ENCODE assay signal across 8 mouse cellular contexts in the genomic region with DNA sequence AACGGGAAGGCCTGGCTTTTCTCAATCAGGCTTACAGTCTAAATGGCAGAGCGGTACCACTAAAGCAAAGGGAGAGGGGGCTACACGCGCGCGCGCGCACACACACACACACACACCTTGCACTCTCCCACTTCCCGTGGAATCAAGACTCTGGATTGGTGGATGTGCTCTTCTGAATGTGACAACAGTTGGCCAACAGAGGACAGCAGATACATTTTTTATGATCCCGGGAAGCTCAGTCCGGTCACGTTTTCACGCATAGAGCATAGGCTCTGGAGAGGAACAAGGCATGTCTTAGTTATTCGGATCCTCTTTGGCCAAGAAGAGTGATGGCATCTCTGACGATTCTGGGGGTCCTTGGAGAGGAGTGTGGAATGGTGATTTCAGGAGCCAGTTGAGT.
A peak's percentile ranks its signal among the peaks of the same experiment; 100 is the strongest.
DNase-seq lines count a peak whose midpoint lies in the region; ATAC-seq and TF ChIP-seq lines count a peak whose summit lies in the region.

No protein-coding gene starts in this region.

- no peaks in the 10 kb centered on the region for H3K36me3 ChIP-seq in lung, embryonic 15.5 days
- H3K36me3 ChIP-seq in embryonic facial prominence, embryonic 12.5 days: no peaks in the 10 kb centered on the region
- H3K36me3 ChIP-seq in liver, embryonic 14.5 days (replicated peaks; ENCODE audit: control insufficient read depth, insufficient read depth, low read depth): no peaks in the 10 kb centered on the region
- no peaks in the 10 kb centered on the region for H3K36me3 ChIP-seq in stomach, embryonic 16.5 days (ENCODE audit: control insufficient read depth, insufficient read depth, low read length)

- H3K9ac ChIP-seq in lung, embryonic 15.5 days: 0 out of 2 replicates have a peak overlapping the region, but pooled peaks have one; percentile 63
- H3K9ac ChIP-seq in embryonic facial prominence, embryonic 12.5 days: no peak overlapping the region
- no peak overlapping the region for H3K9ac ChIP-seq in liver, embryonic 14.5 days (replicated peaks)
- H3K9ac ChIP-seq in stomach, embryonic 16.5 days (ENCODE audit: low read length): peak overlapping the region; percentile 86; the same call in 1 of the 2 replicates

- no peak for ATAC-seq in lung, embryonic 15.5 days (ENCODE audit: borderline replicate concordance, extremely low read depth, low FRiP score, low TSS enrichment)
- no peak for ATAC-seq in embryonic facial prominence, embryonic 12.5 days (ENCODE audit: insufficient number of reproducible peaks, insufficient read depth, low FRiP score, low TSS enrichment)
- ATAC-seq in liver, embryonic 14.5 days (ENCODE audit: insufficient read depth): no peak
- ATAC-seq in stomach, embryonic 16.5 days (ENCODE audit: insufficient read depth, low FRiP score): peak; percentile 17; the same call in 1 of the 2 replicates

- WGBS in lung, embryonic 15.5 days: 17% methylated on average over 15 of the region's 15 CpGs
- 17% methylated on average over 15 of the region's 15 CpGs for WGBS in embryonic facial prominence, embryonic 12.5 days
- WGBS in liver, embryonic 14.5 days (ENCODE audit: insufficient replicate concordance): 40% methylated on average over 15 of the region's 15 CpGs
- 19% methylated on average over 15 of the region's 15 CpGs for WGBS in stomach, embryonic 16.5 days

- peak overlapping the region; percentile 93 for H3K4me2 ChIP-seq in lung, embryonic 15.5 days
- H3K4me2 ChIP-seq in embryonic facial prominence, embryonic 12.5 days (replicated peaks): peak overlapping the region; percentile 99
- peak overlapping the region; percentile 98 for H3K4me2 ChIP-seq in liver, embryonic 14.5 days (ENCODE audit: low read depth)
- peak overlapping the region; percentile 98 for H3K4me2 ChIP-seq in stomach, embryonic 16.5 days (ENCODE audit: low read depth, low read length)

- peak; percentile 3; the same call in 1 of the 2 replicates for TF ChIP-seq CTCF in liver, embryonic 14.5 days (IDR thresholded peaks at IDR 0.05; ENCODE audit: low read depth)

- intact Hi-C loops in heart, postnatal 10 days (cut with DNase I): loop anchor here (2.0 to 5.0 kb wide), 4 partner anchors 86 to 286 kb away; partner anchors contain the start of gene Pla2g10

- no peak overlapping the region for H3K27ac ChIP-seq in lung, embryonic 15.5 days
- H3K27ac ChIP-seq in embryonic facial prominence, embryonic 12.5 days: no peak overlapping the region
- H3K27ac ChIP-seq in liver, embryonic 14.5 days: no peak overlapping the region
- no peak overlapping the region for H3K27ac ChIP-seq in stomach, embryonic 16.5 days (ENCODE audit: low read length)

- peaks cover 10% of the 10 kb centered on the region for H3K4me1 ChIP-seq in lung, embryonic 15.5 days
- H3K4me1 ChIP-seq in embryonic facial prominence, embryonic 12.5 days: peaks cover 6% of the 10 kb centered on the region; the same call in 1 of the 2 replicates
- peaks cover 11 to 20% of the 10 kb centered on the region in 2 experiments; a peak in 3 of 4 replicates for H3K4me1 ChIP-seq in liver, embryonic 14.5 days (replicated peaks; ENCODE audit: control insufficient read depth in 2 of 2, insufficient read depth in 2 of 2, low read length in 1 of 2)
- H3K4me1 ChIP-seq in stomach, embryonic 16.5 days (ENCODE audit: control insufficient read depth, insufficient read depth, low read length): peaks cover 11% of the 10 kb centered on the region

- no peak for DNase-seq in lung, postnatal 25 days (ENCODE audit: low spot score)
- peak; percentile 51 to 53 for DNase-seq in heart, postnatal 10 days
- DNase-seq in liver, embryonic 14.5 days (ENCODE audit: low read depth in 3 of 3, low spot score in 3 of 3): no peak
- DNase-seq in ovary, adult 18-20 months (ENCODE audit: low spot score): no peak
- DNase-seq in thymus, postnatal 0 days (ENCODE audit: low spot score): no peak

- H3K27me3 ChIP-seq in lung, embryonic 15.5 days: no peaks in the 10 kb centered on the region; the same call in 1 of the 2 replicates
- H3K27me3 ChIP-seq in embryonic facial prominence, embryonic 12.5 days: peaks cover 40% of the 10 kb centered on the region
- peaks cover 16% of the 10 kb centered on the region; the same call in 1 of the 2 replicates for H3K27me3 ChIP-seq in liver, embryonic 14.5 days (ENCODE audit: control insufficient read depth, insufficient read depth, low read length)
- H3K27me3 ChIP-seq in stomach, embryonic 16.5 days (ENCODE audit: control insufficient read depth, insufficient read depth, low read length): 0 out of 2 replicates have a peak, but pooled peaks cover 2% of the 10 kb centered on the region

- no peaks in the 10 kb centered on the region for H3K9me3 ChIP-seq in lung, embryonic 15.5 days
- no peaks in the 10 kb centered on the region for H3K9me3 ChIP-seq in embryonic facial prominence, embryonic 12.5 days
- H3K9me3 ChIP-seq in liver, embryonic 14.5 days (ENCODE audit: control insufficient read depth, low read length): no peaks in the 10 kb centered on the region
- H3K9me3 ChIP-seq in stomach, embryonic 16.5 days (replicated peaks; ENCODE audit: control insufficient read depth, low read length): no peaks in the 10 kb centered on the region

- no peak for TF ChIP-seq EP300 in liver, embryonic 14.5 days (IDR thresholded peaks at IDR 0.05; ENCODE audit: low read depth)

- peak overlapping the region; percentile 69 for H3K4me3 ChIP-seq in lung, embryonic 15.5 days
- H3K4me3 ChIP-seq in embryonic facial prominence, embryonic 12.5 days: peak overlapping the region; percentile 82
- no peak overlapping the region; a peak in 1 of 4 replicates for H3K4me3 ChIP-seq in liver, embryonic 14.5 days (ENCODE audit: insufficient read depth in 1 of 2, low read depth in 2 of 2, low read length in 2 of 2)
- H3K4me3 ChIP-seq in stomach, embryonic 16.5 days (replicated peaks; ENCODE audit: low read length): peak overlapping the region; percentile 79

Comparison
In these comparisons a context has a peak if more than half of its experiments do, and no peak if none do; other contexts are left out.
1. H3K4me3 ChIP-seq: peak in lung, embryonic 15.5 days (single experiment), embryonic facial prominence, embryonic 12.5 days (single experiment) and stomach, embryonic 16.5 days (single experiment); none in liver, embryonic 14.5 days (0 of 2).
2. H3K9ac ChIP-seq: peak in lung, embryonic 15.5 days (single experiment) and stomach, embryonic 16.5 days (single experiment); none in embryonic facial prominence, embryonic 12.5 days (single experiment) and liver, embryonic 14.5 days (single experiment).
3. DNase-seq: peak in heart, postnatal 10 days (2 of 2); none in lung, postnatal 25 days (single experiment), liver, embryonic 14.5 days (0 of 3), ovary, adult 18-20 months (single experiment) and thymus, postnatal 0 days (single experiment).
4. Peak in every context shown above with its lines, with median percentiles within 50 percentile points of each other: H3K4me2 ChIP-seq.